Mouse (Mus musculus): ENCODE measurements around the gene Slbp.

The Slbp gene

DNA sequence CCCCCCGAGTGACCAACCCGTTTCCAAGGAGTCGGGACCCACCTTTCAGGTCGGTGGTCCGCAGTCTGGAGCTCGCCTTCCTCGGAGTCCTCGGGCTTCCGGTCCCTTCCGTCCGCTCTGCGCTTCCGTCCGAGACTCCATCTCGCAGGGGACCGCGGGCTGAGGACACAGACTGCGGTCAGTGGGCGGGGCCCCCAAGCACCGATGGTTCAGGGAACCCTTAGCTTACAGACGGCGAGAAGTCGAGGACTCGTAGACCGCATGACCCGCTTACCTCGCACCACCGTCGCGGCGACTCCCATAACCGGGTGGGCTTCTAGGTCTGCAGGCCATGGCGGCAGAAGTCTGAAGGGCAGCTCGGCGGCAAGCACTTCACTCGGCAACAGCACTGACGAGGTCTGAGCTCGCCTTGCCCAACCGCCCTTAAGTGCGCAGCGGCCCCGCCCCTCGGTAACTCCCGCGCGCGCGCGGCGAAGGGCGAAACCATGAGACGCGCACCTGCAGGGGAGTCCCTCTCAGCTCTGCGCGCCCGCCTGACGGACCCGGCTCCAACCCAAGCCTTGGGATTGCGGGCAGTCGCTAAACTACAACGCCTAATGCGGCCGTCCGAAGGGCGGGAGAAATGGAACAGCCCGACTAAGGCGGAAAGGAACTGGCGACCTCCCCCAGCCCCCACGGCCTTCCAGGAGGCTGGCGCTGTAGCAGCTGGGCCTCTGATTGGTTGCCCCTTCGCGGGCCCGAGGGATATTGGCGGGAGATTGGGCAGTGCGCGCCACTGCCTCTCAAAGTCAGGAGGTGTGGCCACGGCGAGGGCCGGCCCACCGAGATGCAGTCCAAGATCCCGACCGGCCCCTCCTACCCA, at the start of gene Slbp:
Gene Slbp, minus strand, starts transcription at position 654 of the 862 bp plus-strand sequence.
- no peak for DNase-seq (ENCODE audit: extremely low read depth, low read depth, low spot score)

DNA sequence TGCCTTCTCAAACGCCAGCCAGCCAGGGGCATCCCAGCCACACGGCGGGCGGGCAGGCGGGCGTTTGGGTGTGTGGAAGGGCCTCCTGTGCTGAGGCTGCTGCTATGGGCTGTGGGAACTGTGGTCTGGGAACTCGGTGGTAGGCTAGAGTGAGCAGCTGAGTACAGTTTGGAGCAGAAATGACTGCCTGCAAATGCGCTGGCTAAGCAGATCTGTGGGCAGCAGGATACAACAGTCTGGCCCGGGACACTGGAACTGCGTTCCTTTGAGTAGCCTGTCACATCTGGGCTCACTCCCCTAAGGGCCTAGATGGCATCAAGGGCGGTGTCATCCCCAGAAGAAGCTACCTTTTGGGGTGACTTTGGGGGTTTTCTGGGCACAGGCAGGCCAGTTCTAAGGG, 49.5 kb upstream of the Slbp start:
- no peak for DNase-seq (ENCODE audit: extremely low read depth, low read depth, low spot score)

DNA sequence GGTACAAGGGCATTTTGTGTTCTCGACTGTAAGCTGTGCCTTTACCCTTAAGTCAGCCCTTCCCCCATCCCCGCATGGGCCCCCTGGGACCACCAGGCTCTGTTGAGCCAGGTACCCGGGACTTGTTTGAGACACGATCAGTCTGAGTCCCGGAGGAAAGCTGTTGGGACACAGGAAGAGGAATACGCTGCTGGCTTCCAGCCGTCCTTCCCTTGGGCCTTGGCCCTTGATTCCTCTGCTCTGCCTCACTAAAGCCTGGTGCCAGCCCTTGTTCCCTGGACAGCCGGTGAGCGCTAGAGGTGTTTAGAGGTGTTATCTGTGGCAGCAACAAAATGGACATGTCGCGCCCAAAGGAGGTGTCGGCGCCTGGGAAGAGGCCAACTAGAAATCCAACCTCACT, 47.6 kb upstream of the Slbp start:
- no peak for DNase-seq (ENCODE audit: extremely low read depth, low read depth, low spot score)

DNA sequence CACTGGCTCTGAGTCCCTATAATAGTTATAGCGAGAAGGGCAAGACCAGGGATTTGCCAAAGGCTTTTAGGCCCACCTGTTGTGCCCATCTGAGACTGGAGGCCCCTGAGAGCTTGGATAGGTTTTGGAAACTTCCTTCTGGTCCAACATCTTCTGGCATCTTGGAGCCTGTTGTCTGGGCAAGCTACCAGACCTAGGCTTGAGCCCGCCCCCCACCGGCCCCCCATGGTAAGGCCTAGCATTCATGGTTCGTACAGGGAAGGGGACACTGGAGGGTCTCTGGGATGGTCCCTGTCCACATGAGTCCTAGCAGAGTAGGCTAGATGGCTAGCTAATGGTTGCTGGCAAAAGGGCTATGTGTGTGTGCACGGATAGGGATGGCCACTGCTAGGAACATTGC, 46.3 kb upstream of the Slbp start:
- DNase-seq (ENCODE audit: extremely low read depth, low read depth, low spot score), result no peak

DNA sequence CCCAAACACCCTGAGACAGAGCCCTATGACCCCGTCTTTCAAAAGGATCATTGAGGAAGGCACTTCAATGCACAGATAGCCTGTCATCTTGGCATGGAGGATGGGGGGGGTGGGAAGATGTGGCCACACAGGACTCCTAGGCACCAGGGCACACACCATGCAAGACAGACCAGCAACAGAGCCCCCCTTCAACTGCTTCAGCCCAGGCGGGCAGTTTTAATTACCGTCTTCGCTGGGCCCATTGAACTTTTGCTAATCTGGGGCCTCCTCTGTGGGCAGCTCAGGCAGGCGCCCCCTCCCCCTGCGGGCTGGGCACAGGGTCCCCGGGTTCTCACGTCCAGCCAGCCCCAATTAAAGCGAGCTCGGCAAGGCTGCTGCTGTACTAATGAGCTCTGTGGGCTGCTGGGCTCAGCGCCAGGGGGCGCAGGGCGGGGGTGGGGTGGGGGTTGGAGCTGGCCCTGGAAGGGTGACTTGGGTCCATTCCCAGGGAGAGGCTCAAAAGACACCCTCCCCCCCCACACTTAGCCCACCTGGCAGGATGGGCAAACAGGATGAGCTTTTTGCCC, 45.7 kb upstream of the Slbp start:
- DNase-seq (ENCODE audit: extremely low read depth, low read depth, low spot score), result no peak

DNA sequence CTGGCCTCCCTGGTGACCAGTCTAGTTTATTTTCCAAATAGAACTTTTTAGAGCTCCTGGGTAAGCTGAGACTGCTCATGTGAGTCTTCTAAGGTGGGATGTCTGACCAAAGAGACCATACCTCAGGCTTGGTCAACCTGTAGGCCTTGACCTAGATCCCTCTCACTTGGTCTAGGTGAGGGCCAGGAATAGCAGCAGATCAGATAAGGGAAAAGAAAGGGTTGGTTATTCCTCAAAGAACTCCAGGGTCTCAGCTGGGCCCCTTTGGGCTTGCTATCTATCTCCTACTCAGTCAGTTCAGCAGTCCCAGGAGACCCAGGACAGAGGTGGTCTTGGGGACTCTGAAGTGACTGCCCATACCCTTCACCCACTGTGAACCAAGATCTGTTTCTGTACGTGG, 45.2 kb upstream of the Slbp start:
- DNase-seq (ENCODE audit: extremely low read depth, low read depth, low spot score), result no peak

DNA sequence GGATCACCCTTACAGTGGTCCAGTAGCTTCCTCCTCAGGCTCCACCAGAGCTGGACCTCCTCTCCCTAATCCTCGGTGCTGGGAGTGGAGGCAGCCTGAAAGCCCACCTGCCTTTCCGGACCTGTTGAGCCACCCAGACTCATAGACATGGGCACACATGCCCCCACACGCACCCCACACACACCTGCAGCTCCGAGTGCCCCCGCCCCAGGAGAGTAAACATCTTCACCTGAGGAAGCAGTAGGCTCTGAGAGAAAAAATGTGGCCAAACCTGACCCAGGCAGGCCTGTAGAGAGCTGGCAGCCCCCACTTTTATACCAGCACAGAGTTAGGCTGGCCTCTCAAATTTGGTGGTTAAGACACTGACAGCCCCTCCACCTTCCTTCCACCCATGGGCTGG, 44.1 kb upstream of the Slbp start:
- no peak for DNase-seq (ENCODE audit: extremely low read depth, low read depth, low spot score)

DNA sequence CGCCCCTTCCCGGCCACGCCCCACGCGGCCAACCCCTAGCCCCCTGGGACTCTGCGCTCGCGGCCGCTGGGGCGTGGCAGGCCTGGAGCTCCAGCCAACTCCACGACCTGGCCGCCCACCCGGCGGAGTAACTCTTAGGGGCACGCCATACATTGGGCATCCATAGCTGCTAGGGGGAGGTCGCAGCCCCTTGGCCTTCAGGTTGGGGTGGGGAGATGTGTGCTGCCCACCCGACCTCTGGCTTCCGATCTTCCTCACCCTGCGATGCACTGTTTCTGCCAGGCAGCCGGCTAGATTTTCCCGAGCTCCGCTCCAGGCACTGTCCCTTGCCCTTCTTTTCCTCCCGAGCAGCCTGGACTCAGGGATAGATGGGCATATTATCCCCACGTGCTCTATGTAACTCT, 43.3 kb upstream of the Slbp start:
- no peak for DNase-seq (ENCODE audit: extremely low read depth, low read depth, low spot score)

DNA sequence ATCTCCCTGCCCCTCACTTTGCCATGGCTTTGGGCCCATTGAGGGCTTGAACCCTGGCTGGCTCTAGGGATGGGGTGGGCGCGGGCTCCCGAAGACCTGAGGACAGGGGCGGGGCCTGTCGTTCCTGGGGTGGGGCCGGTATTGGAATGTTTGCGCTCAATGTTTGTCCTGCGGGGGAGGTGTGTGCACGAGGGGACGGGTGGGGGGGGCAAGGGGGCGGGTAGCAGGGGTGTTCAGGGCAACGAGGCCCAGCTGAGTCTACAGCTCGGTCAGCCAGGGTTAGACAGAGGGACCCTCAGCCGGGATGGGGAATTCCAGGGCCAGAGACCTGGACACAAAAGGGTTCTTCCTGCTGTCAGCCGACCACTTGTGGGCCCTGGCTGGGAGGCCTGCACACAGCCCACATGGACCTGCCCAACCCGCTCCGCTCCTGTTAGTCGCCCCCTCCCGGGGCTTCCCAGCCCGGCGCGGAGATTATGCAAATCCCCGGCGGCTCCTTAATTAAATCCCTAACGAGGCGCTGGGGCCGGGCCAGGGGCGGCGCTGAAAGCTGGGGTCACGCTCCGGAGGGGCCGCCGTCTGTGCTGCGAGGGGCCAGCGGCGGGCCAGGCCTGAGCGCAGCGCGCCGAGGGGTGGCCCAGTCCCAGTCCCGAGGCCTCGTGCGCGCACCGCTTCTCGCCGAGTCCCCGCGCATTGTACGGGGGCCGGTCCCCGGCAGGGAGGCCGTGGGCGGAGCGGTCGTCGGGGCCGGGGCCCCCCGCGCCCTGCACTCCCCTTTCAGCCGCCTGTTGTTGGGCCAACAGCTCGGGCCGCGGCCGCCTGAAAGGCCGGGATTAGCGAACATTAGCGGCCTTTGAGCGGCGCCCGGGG, 42.7 kb upstream of the Slbp start:
- DNase-seq (ENCODE audit: extremely low read depth, low read depth, low spot score), result no peak

DNA sequence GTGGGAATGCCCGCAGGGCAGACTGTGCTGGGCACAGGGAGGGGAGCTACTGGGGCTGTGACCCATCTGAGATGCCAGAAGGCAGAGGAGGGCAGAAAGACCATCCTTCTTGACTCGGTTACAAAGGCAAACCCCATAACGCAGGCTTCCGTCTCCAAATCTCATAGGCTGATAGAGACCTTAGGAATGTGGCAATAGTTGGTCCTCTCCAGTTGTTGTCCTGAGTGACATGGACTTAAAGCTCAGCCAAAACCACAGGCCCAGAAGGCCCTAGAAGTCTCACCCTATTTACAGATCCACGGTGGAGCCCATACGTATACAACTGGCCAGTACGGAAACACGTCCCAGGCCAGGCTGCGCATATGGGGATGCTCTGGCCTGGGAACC, 42.1 kb upstream of the Slbp start:
- no peak for DNase-seq (ENCODE audit: extremely low read depth, low read depth, low spot score)

DNA sequence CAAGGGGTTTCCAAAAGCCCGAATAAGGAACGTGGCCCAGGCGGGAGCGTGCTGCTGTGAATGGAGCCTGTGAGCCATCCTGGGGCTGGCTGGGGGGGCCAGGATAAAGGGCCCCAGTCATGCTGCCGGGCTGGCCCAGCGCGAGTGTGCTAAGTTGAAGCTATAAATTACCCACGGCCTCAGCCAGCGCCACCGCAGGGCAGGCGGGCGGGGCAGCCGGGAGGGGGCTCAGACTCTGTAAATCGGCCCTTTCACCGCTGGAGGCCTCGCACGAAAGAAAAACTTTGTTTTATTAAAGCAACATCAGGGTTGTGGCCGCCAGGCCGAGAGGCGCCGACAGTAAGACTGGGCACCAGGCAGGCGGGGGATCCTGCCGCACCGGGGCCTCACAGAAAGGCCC, 40.0 kb upstream of the Slbp start:
- DNase-seq (ENCODE audit: extremely low read depth, low read depth, low spot score), result no peak

DNA sequence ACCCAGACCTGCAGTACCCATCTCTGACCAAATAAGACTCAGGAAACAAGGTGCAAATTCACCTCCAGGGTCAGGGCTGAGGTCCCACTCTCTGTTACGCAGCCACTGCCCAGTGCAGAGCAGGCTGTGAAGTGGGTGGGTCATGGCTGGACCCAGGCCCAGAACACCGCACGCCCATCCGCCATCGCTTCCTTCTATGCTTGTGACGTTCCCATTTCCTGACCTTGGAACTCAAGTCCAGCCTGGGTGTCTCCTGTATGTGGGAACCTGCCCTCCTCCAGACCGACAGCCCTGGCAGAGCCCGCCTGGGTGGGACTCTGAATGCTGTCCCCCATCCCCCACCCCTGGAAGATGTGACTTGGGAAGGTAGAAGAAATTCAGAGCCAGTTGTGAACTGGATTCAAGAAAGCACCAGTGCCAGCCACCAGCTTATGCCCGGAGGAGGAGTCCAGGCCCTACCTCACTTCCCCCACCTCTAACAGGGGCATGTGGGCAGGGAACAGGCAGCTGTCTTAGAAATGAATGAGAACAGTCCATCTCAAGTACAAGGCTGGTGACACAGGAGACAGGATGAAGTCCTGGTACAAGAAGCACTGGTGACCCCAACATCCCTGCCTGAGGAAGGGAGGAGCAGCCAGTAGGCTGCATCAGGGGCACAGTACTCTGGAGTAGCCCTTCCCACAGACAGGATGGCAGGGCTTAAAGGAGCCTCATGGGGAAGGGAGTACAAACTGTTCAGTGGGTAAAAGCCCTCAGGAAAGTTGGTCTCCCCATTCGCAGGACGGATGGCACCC, 37.7 kb upstream of the Slbp start:
- DNase-seq (ENCODE audit: extremely low read depth, low read depth, low spot score), result no peak

DNA sequence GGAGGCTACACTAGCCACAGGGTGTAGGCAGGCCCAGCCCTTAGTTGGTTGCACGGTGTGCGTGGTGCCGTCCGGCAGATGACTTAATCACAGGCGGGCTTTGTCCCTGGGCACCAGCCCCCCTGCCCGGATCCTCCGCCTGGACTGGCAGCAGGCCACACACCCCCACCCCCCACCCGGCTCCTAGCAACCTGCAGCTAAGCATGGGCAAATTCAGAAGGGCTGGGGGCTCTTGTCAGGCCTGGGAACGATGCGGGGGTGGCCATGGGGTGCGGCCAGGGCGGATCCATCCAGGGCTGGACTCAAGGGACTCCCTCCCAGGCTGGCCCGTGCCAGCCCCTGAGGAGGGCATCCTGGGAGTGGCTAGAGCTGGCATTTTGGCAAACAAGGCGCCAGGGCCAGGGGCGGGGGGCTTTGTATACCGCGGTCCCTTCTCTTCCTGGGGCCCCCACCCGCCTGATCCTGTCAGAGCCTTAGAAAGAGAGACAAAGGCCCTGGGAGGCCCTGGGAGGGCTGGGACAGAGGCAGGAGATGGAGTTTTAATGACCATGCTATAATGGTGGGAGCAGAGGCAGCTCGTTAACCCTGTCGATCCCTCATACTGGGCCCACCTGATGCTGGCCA, 37.0 kb upstream of the Slbp start:
- DNase-seq (ENCODE audit: extremely low read depth, low read depth, low spot score), result no peak

DNA sequence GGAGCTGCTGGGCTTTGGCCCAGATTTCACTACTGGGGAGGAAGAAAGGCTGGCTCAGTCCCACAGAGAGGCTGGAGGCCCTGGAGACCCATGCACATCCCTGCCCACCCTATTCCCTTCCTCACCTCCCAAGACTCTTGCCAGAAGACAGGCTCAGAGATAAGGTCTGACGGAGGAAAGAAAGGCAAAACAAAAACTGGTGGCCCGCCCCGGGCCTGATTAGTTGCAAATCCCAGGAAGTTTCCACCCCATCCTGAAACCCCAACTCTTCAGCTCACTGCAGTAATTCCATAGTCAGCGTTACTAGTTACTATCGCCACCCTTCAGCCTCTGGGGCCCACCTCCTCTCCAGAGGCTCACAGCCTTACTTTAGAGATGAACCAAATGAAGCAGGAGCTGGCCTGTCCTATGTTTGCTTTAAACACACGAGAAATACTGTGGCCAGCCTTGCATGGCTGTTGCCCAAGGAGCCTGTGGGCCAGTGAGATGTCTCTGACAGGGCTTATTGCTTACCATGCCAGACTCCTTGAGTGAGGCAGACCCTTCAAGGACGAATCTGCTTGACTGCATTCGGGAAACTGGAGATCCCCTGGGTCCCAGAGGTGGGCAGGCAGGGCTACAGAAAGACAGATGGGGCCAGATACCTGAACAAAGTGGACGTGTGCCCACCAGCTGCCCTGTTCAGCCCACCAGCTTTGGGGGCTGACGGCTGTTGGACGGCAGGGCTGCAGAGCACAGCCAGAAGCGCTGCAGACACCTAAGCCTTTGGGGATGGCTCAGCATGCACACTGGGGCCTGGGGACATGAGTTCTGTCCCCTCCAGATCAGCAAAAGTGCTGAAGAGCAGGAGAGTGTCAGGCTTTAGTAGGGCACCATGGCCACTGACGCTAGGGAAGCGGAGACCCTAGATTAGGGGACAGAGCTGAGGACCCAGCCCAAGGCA, 36.2 kb upstream of the Slbp start:
- DNase-seq (ENCODE audit: extremely low read depth, low read depth, low spot score), result no peak

DNA sequence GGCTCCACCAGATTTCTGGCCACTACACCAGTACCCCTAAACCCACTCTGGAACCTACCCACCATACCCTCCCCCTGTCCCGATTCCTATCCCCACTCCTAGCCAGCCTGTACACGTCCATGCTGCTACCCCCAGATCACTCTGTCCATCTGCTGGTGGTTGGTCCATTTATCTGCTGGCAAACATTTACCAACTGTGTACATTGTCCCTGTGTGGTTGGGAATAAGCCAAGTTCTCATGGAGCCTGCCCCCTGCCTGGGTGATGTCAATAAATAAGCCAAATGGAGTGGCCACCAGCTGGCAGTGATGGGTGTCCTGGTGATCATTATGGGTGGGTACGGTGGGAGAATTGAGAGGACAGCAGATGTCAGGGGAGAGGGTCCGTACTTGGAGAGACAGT, 34.8 kb upstream of the Slbp start:
- DNase-seq (ENCODE audit: extremely low read depth, low read depth, low spot score), result no peak

DNA sequence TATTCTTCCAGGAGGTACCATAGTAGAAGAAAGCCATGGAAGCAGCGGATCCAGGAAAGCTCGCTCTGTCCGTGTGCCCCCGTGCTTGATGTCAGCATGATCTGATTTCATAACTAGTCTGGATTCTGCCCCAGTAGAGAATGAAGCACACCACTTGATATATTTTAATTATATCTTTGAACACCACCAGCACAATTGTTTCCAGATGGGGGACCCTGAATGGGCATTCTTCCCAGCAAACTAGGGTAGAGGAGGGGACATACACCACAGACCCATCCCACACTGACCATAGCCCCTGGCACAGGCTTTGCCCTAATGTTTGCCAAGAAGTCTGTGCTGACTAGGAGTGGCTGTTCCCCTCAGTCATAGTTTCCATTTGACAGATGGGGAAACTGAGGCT, 32.6 kb upstream of the Slbp start:
- no peak for DNase-seq (ENCODE audit: extremely low read depth, low read depth, low spot score)

DNA sequence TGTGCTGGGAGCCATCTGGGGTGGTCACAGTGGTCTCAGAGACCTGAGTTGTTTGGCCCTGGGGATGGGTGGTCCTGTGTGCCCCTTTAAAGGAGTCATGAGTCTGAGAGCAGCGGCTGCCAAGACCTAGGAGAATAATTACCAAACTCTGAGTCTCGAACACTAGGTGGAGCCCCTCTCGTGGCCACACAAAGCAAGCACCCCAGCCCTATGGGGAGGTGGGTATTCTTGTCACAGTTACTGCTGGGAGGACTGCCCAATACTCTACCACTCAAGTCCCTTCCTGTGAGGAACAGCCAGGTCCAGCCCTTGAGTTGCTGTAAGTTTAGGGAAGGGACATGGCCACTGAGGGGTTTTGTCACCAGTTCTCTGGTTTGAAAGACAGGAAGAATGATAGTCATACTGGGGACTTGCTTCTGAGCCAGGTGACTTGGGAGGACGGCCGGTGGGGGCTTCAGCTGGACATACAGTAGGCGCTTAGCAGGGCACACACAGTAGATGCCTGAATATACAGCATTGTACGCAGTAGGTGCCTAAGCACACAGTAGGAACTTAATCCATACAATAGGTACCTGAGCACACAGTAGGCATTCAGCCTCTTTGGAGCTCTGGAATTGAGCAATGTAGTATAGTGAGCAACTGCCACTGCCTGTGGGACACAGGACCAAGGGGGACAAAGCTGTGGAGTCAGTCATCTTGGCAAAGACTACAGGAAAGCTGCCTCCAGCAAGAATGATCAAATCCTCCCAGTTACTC, 31.7 kb upstream of the Slbp start:
- DNase-seq (ENCODE audit: extremely low read depth, low read depth, low spot score), result no peak

DNA sequence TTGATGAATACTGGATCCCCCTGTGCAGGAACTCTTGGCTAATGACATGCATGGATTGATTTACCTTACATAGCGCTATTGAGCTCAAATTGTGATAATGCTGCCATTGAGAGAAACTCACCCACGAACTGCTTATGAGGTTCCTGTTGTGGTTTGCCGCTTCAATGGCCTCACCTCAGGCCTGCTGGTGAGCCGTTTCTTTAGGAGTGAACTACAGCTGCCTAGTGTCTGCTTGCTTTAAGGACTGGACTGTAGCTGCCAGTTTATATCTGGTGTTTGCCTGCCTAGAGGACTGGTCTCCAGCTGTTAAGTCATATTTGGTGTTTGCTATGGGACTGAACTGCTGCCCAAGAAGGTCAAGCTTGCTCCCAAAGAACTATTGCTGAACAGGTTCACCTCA, 30.6 kb upstream of the Slbp start:
- no peak for DNase-seq (ENCODE audit: extremely low read depth, low read depth, low spot score)

All from fat pad, adult 2 months (tissue).